Mouse (Mus musculus): ENCODE data around the gene Ksr2.

Gene Ksr2

DNA sequence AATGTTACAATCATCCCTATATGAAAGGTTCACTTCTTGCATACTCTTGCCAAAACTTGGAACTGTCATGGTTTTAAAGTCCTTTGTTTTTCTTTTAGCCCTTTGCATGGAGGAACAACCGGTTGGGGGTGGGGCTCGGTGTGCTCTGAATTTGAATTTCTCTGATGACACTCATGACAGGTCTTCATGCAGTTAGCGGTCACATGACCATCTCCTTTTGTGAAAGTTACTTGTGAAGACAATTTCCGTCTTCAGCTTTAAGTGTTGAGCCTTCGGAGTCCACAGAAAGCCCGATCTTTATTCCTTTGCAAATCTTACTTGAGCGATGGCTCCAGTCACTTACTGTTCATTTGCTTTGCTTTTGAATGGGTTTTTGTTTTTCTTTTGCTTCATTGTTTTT, 397.1 kb downstream of the Ksr2 start:
- no peak for DNase-seq

DNA sequence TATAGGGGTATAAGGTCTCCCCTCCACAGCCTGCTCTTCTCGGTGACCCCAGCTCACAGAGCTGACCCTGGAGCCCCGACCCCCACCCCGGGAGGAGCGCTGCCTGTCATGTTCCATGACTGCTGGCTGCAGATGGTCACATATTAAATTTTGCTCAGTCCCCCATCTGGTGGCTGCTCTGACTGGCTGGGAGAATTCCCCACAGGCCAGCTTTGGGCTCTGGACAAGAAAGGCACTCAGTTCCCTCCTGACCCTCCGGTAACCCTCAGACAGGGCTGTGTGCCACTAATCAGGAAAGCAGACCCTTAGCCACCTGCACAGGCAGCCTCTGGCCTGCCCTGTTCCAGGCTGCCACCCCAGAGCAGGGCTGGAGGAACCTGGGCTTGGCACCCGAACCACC, 405.0 kb downstream of the Ksr2 start:
- no peak for DNase-seq

DNA sequence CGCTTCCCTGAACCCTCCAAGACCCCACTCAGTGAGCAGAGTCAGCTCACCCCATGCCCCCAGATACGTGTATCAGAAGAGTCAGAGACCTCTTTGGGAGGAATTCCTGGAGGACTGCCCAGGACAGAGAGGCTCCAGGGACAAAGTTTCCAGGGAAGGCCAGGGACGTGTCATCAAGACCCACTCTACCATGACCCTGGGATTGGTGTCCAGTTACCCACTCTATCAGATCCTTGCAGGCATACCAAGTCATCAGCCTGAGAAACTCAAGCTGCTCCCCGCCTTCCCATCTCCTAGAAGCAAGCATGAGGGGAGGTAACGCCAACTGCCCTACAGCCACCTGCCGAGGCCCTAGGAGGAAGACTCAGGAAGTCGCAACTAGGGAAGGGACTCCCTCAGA, 406.6 kb downstream of the Ksr2 start:
- no peak for DNase-seq

DNA sequence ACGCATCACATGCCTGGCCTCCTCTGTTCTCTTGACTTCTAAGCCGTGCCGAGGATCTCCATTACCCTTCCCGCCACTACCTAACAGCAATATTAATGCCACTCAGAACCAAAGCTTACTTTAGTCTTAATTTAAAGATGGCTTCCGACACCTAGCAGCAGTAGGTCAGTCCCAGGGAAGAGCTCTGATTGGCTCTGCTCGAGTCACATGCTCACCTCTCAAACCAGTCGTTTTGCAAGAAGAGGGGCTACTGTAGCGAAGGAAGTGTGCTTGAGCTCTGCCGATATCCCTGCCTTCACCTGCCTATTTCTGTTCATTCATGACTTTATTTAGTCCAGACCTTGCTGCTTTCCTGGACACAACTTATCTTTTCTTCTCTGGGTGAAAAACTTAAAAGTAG, 410.0 kb downstream of the Ksr2 start:
- no peak for DNase-seq

DNA sequence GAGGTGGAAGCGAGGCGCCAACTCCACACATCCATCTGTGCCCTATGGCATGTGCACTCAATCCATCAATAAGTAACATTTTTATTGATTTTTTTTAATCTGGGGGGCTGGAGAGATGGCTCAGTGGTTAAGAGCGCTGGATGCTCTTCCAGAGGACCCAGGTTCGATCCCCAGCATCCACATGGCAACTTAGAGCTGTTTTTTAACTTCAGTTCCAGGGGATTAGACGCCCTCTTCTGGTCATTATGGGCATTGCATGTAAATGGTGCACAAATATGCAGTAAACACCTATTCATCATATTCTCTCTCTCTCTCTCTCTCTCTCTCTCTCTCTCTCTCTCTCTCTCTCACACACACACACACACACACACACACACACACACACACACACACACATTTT, 410.7 kb downstream of the Ksr2 start:
- DNase-seq = no peak

Measured in layer of hippocampus, adult 9-11 months (tissue).